Mouse (Mus musculus): ENCODE data around the gene Tet1.
A peak's percentile ranks its signal among the peaks of the same experiment; 100 is the strongest.
"Not testable (repeated sequence)": the region's sequence is repeated elsewhere in the genome, so short reads cannot be mapped to it uniquely, and the experiment has no call there.

The Tet1 gene

GRCm38 (mm10) chr10:62908896-62909295 lies at the start of gene Tet1:
Gene Tet1, minus strand, starts transcription at chr10:62908996.
- DNase-seq (ENCODE audit: low spot score): not testable (repeated sequence)

- DNase-seq (ENCODE audit: low spot score): no peak
These were observed 39.8 kb upstream of the Tet1 start for GRCm38 (mm10) chr10:62948551-62948950.

GRCm38 (mm10) chr10:62946738-62947471 lies 38.1 kb upstream of the Tet1 start, which contains the start of gene Dna2:
Gene Dna2, plus strand, starts transcription at chr10:62947026.
- DNase-seq (ENCODE audit: low spot score): peak; percentile 73

GRCm38 (mm10) chr10:62944975-62945580 lies 36.3 kb upstream of the Tet1 start:
- no peak for DNase-seq (ENCODE audit: low spot score)

- no peak for DNase-seq (ENCODE audit: low spot score)
These were observed 23.6 kb upstream of the Tet1 start for GRCm38 (mm10) chr10:62932381-62932780.

GRCm38 (mm10) chr10:62924096-62924635 lies 15.4 kb upstream of the Tet1 start:
- no peak for DNase-seq (ENCODE audit: low spot score)

GRCm38 (mm10) chr10:62920766-62921156 lies 12.0 kb upstream of the Tet1 start:
- no peak for DNase-seq (ENCODE audit: low spot score)

GRCm38 (mm10) chr10:62919925-62920765 lies 11.3 kb upstream of the Tet1 start, which contains the start of gene Slc25a16:
Gene Slc25a16, plus strand, starts transcription at chr10:62920633.
- peak; percentile 89 for DNase-seq (ENCODE audit: low spot score)

- DNase-seq (ENCODE audit: low spot score): no peak
These were observed 10.2 kb upstream of the Tet1 start for GRCm38 (mm10) chr10:62918985-62919384.

GRCm38 (mm10) chr10:62911120-62911519 lies 2.3 kb upstream of the Tet1 start:
- DNase-seq (ENCODE audit: low spot score): no peak

GRCm38 (mm10) chr10:62906336-62906735 lies 2.5 kb downstream of the Tet1 start:
- no peak for DNase-seq (ENCODE audit: low spot score)

- DNase-seq (ENCODE audit: low spot score): no peak
These were observed 6.0 kb downstream of the Tet1 start for GRCm38 (mm10) chr10:62902829-62903228.

GRCm38 (mm10) chr10:62901826-62902225 lies 7.0 kb downstream of the Tet1 start:
- DNase-seq (ENCODE audit: low spot score): no peak

GRCm38 (mm10) chr10:62900144-62900543 lies 8.7 kb downstream of the Tet1 start:
- DNase-seq (ENCODE audit: low spot score): no peak

- no peak for DNase-seq (ENCODE audit: low spot score)
These were observed 10.7 kb downstream of the Tet1 start for GRCm38 (mm10) chr10:62898061-62898460.

GRCm38 (mm10) chr10:62897437-62897836 lies 11.4 kb downstream of the Tet1 start:
- DNase-seq (ENCODE audit: low spot score): no peak

- no peak for DNase-seq (ENCODE audit: low spot score)
These were observed 12.0 kb downstream of the Tet1 start for GRCm38 (mm10) chr10:62896774-62897173.

GRCm38 (mm10) chr10:62896035-62896434 lies 12.8 kb downstream of the Tet1 start:
- DNase-seq (ENCODE audit: low spot score): no peak

- no peak for DNase-seq (ENCODE audit: low spot score)
These were observed 13.4 kb downstream of the Tet1 start for GRCm38 (mm10) chr10:62895386-62895785.

- DNase-seq (ENCODE audit: low spot score): no peak
These were observed 14.3 kb downstream of the Tet1 start for GRCm38 (mm10) chr10:62894447-62894846.

- no peak for DNase-seq (ENCODE audit: low spot score)
These were observed 15.4 kb downstream of the Tet1 start for GRCm38 (mm10) chr10:62893356-62893884.
